Mouse (Mus musculus): ENCODE results near the gene Akr1c14. TPM values are rescaled to one million over a fixed set of nuclear protein-coding genes. Genes with fewer than 3 reads are reported as not detected.
"Not testable (repeated sequence)": the region's sequence is repeated elsewhere in the genome, so short reads cannot be mapped to it uniquely, and the experiment has no call there.

The Akr1c14 gene
- not detected in 2 replicates for total RNA-seq (2014; fragmentation: Nextera tagmentation)
- not detected in 2 replicates for total RNA-seq (2017)

DNA sequence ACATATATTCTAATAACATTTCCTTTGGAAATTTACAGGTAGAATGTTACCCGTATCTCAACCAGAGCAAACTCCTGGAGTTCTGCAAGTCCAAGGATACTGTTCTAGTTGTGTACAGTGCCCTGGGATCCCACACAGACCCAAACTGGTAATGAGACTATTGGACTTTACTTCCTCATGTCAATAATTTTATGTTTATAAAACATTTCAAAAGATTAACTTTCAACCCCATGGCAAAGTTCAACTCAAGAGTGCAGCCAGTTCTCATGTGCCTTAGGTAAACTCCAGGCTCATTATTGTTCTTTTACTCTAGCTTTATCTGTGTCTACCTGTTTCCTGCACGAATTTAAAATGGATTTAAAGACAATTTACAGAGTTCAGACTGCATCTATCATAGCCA lies at the start of gene Akr1c14:
Gene Akr1c14 (plus strand): TSS at position 293 of the 400 bp plus-strand sequence.
- ATAC-seq (replicated peaks; ENCODE audit: poor library complexity, severe bottlenecking) = no peak

GRCm38 (mm10) chr13:4001687-4002086 lies 47.1 kb upstream of the Akr1c14 start:
- peak; percentile 91 for ATAC-seq (replicated peaks; ENCODE audit: poor library complexity, severe bottlenecking)

DNA sequence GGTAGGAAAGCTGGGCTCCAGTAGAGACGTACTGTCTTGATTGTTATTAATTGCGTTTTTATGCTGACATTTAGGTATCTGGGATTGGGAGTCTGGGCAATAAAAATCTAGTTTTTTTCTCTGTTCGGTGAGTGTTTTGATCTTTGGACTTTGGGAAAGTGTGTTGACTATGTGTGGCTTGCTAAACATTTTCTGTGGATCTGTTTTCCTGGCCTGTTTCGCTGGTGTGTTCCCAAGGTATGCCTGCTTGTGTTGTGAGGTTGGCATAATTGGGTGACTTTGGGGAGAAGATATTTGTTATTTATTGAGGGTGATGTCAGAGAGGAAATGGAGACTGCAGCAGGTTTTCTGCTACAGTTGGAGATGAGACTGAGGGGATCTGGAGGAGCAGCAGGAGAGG lies 38.0 kb upstream of the Akr1c14 start:
- no peak for ATAC-seq (replicated peaks; ENCODE audit: poor library complexity, severe bottlenecking)

DNA sequence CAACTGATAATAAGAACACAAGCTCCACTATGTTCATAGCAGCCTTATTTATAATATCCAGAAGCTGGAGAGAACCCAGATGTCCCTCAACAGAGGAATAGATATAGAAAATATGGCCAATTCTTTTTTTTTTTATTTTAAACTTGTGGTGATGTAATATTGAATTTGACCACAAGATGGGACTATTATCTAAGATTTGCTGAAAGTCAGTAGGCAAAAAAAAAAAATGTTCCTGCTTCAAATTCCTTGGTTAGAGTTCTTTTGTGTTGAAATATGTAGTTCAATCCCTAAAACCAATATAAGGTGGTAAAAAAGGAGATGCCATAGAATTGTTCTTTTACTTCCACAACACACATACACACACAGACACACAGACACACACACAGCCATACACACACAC lies 35.0 kb upstream of the Akr1c14 start:
- no peak for ATAC-seq (replicated peaks; ENCODE audit: poor library complexity, severe bottlenecking)

DNA sequence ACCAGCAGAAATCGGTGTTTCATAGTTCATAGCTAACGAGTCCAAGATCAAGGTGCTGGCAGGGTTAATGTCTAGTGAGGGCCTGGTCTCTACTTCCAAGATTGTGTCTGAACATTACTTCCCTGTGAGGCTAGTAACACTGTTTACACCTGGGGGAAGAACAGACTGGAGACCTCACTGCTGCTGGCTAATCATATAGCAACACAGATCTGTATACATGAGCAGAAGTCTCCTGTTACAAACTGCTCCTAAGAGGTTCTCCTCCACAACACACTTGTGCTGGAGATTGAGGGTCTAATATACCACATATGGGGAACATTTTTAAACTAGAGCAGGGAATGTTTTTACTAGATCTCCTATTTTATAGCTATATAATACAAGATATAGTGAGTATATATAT lies 18.9 kb upstream of the Akr1c14 start:
- ATAC-seq (replicated peaks; ENCODE audit: poor library complexity, severe bottlenecking) = no peak

GRCm38 (mm10) chr13:4032512-4032911 lies 16.3 kb upstream of the Akr1c14 start:
- no peak for ATAC-seq (replicated peaks; ENCODE audit: poor library complexity, severe bottlenecking)

DNA sequence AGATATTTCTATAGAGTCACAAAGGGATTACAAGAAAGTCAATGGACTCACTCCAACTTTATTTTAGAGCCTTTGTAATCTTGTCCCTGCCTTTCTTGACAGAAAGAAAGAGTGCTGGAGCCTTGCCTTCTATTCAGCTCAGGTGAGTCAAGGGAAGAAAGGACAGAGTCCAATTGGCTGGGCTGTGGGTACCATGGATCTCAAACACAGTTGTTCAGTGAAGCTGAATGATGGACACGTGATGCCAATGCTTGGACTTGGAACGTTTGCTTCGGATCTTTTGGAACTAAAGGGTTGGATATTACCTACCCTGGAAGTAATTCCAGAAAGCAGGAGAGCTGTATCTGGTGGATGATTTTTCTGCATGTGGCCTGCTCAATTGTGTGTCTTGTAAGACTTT lies 13.8 kb upstream of the Akr1c14 start:
- no peak for ATAC-seq (replicated peaks; ENCODE audit: poor library complexity, severe bottlenecking)

DNA sequence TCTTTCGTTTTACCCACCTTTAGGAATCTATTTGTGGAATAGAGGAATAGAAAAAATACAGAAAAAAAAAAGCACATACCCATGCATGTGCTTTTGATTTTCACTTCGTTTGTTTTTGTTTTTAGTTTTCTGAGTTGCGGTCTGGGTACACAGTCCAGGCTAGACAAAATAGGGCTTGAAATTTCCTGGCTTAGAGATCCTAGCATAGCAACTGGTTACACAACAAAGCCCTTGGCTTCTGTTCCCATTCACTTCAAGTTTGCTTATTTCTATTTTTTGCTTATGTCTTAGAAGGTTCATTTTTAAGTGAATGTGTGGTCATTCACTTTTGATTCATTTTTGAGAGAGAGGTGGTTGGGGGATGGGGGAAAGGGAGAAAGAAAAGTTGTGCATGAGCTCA lies 2.7 kb upstream of the Akr1c14 start:
- ATAC-seq (replicated peaks; ENCODE audit: poor library complexity, severe bottlenecking) = no peak

DNA sequence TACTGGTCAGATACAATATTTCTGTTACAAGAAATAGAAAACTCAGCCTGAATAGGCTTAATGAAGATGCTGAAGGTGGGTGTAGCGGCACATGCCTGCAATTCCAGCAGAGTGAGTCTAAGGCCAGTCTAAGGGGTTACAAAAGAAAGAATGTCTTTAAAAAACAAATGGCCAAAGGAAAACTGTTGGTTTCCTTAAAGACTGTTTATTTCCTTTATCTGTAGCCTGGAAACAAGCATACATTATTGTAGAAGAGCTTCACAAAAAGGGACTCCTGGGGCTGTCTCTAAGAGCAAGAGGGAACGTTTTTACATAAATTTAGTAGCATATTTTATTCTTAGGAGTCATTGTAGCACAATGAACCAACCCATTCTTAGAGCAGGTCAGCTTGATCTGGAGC lies 2.0 kb upstream of the Akr1c14 start:
- no peak for ATAC-seq (replicated peaks; ENCODE audit: poor library complexity, severe bottlenecking)

- no peak for ATAC-seq (replicated peaks; ENCODE audit: poor library complexity, severe bottlenecking)
These were observed 585 bp upstream of the Akr1c14 start for GRCm38 (mm10) chr13:4048226-4048625.

- ATAC-seq (replicated peaks; ENCODE audit: poor library complexity, severe bottlenecking) = no peak
These were observed 844 bp downstream of the Akr1c14 start for GRCm38 (mm10) chr13:4049655-4050054.

DNA sequence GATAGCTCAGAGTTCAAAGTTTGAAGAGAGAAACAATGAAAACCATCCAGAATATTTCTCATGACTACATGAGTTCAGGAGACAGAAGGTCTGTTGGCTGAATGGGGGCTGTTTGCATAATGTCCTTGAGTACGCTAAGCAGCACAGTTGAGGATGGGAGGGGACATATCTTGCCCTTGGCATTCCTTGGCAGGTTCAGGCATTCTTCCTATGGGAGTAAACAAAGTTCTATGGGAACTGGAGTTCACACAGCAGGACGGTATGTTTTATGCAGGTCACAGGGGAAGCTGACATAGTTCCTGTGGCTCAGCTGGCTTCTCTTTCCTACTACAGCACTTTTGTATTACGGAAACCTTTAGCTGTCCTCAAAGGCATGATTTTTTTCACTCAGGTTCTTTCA lies 6.6 kb downstream of the Akr1c14 start:
- no peak for ATAC-seq (replicated peaks; ENCODE audit: poor library complexity, severe bottlenecking)

DNA sequence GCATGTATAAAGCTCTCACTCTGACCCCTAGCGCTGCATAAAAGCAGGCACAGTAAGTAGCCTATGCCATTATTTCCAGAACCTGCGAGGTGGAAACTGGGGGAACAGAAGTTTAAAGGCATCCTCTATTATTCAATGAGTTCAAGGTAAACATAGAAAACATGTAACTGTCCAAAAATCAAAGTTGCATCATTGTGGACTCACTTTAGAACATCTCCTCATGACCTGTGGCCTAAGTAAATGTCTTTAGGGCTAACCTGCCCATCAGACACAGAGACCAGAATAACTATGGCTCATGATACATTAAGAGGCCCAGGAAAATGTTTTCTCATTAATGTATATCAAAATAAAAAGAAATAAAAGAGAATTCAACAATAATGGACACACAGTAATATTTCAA lies 7.4 kb downstream of the Akr1c14 start:
- ATAC-seq (replicated peaks; ENCODE audit: poor library complexity, severe bottlenecking) = no peak

DNA sequence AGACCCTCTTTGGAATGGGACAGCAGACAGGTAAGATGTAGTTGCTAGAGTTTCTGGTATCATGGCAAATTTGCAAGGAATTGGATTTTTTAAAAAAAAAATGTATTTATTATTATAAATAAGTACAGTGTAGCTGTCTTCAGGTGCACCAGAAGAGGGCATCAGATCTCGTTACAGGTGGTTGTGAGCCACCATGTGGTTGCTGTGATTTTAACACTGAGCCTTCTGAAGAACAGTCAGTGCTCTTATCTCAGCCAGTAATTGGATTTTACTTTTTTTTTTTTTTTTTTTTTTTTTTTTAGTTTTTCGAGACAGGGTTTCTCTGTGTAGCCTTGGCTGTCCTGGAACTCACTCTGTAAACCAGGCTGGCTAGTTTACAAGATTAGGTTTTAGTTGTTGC lies 9.4 kb downstream of the Akr1c14 start:
- not testable (repeated sequence) for ATAC-seq (replicated peaks; ENCODE audit: poor library complexity, severe bottlenecking)

- no peak for ATAC-seq (replicated peaks; ENCODE audit: poor library complexity, severe bottlenecking)
These were observed 10.6 kb downstream of the Akr1c14 start for GRCm38 (mm10) chr13:4059363-4059762.

GRCm38 (mm10) chr13:4060214-4060730 lies 11.5 kb downstream of the Akr1c14 start:
- no peak for ATAC-seq (replicated peaks; ENCODE audit: poor library complexity, severe bottlenecking)

GRCm38 (mm10) chr13:4076517-4077435 lies 28.0 kb downstream of the Akr1c14 start:
- no peak for ATAC-seq (replicated peaks; ENCODE audit: poor library complexity, severe bottlenecking)

DNA sequence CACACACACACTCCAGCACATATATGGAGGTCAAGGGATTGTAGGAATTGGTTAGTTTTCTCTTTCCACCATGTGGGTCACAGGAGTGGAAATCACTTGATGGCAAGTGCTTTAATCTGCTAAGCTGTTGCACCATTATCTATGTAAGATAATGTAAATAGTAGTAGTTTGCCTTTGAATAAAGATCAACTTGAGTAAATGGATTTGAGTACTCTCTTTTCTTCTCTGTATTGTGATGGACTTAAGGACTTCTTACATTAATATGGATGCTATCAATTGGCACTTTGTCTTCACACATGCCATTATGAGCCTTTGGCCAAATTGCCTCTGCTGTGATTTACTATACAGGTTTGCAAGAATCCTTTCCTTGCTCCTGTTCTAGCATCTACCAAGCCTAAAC lies 31.1 kb downstream of the Akr1c14 start:
- no peak for ATAC-seq (replicated peaks; ENCODE audit: poor library complexity, severe bottlenecking)

DNA sequence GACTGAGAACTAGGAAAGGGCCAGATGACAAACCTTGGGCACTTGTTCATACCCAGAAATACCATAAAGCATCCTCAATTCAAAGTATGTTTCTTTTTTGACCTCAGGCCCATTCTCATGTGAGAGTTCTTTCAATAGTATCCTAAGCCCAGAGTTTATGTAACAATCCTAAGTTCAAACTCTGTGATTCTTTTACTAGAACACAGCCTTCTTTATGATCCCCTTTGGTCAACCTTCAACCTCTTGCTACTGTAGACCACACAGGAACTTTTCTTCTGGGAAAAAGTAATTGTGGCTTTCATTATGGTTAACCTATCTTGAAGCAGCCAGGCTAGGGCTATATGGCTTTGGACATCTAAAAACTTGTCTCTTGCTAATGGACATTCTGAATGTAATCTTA lies 52.9 kb downstream of the Akr1c14 start:
- ATAC-seq (replicated peaks; ENCODE audit: poor library complexity, severe bottlenecking) = no peak

DNA sequence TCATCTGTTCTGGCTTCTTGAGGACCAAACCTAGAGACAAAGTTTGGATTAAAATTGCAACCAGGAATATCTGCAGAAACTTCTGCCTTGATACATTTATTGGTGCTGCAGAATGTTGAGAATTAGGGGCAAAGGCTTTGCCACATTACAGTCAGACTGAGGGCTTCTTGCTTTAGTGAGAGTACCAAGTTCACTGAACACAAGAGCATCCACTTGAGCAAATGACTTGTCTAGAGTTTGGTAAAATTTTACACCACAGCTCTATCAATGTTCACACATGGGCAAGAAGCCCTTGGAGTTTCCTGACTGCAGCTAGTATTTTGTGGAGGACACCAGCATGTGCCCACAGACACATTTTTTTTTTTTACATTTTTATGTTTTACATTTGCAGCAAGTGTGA lies 53.9 kb downstream of the Akr1c14 start:
- ATAC-seq (replicated peaks; ENCODE audit: poor library complexity, severe bottlenecking) = no peak

- peak; percentile 79 for ATAC-seq (replicated peaks; ENCODE audit: poor library complexity, severe bottlenecking)
These were observed 61.7 kb downstream of the Akr1c14 start for GRCm38 (mm10) chr13:4110281-4111188.
